Mouse (Mus musculus): ENCODE data around the gene Slc44a1.

Gene Slc44a1

DNA sequence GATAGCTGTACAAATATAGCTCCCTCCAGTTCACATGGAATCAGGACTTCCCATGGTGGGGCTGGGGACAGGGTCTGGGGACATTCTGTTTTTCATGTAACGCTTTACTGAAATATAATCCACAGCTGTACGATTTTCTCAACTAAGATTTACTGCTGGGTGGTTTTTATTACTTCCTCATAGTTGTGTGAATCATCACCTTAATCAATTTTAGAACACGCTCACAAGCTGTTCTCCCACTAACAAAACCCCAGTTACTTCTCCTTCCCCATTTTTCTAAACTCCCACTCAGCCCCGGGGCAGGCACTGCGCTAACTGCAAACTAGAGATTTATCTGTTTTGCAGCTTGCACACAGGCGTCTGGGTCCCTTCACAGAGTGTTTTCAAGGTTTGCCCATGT lies 28.8 kb downstream of the Slc44a1 start:
- DNase-seq (ENCODE audit: low spot score) = no peak

DNA sequence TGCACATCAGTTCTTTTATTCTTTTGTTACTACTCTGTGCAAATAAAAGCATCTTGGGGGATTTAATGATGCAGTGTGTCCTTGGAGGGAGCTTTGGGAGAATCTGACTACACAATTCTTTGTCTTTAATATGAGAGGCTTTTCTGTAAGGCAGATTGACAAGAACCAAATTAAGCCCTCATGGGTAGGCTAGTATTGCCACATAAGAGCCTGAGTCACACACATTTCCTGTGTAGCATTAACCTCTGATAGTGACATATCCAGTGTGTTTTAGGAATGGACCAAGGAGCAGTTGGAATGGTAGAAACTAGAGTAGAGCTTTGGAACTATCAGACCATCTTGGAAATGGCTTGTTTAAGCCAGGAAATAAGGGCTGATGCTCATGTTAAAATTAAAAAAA lies 33.9 kb downstream of the Slc44a1 start:
- DNase-seq (ENCODE audit: low spot score) = no peak

DNA sequence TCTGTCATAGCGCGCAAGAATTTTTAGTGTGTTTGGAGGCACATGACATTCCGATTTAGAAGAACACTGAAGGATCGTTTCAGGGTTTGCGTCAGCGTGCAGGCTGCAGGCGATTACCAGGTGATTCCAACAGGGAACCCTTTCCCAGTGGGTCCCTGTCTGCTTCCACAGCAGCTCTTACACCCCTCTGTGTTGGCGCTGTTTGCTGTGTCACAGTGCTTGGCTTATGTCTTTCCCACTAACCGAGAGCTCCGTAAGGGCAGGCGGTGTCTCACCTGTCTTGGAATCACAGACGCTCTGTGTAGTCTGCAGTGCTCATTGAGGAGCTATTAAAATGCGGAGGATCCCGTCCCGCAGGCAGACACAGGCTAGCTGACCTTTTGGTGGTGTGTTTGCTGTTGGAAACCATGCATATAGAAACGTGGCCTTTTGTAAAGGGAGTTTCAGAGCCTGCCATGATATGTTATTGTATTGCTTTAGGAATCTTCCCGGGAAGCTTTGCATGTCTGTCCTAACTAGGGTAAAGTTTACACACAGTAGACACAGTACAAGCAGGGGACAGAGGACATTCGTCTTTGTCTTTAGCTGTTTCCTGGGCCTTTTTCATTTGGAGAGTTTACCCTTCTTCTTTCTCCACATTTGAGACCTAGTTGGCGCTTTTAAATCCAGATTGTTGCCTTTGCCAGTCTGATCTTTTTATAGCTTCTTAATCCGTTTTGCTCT lies 35.2 kb downstream of the Slc44a1 start:
- DNase-seq (ENCODE audit: low spot score) = no peak

DNA sequence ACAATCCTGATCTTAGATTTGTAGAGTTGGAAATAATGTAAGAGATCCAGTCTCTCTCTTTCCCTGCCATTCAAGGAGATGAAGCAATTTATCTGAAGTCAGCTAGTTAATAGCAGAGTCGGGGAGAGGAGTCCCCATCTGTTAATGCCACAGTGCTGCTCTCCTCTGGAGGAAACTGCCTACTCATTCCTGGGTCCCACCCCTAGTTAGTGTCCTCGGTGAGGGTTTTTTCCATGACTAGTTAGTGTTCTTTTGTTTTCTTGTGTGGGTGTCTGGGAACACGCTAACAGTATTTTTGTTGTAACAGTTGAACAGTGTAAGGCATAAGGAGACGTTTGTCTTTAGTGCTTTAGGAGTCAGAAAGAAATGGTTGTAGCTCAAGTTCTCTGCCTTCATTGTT lies 38.4 kb downstream of the Slc44a1 start:
- DNase-seq (ENCODE audit: low spot score) = no peak

DNA sequence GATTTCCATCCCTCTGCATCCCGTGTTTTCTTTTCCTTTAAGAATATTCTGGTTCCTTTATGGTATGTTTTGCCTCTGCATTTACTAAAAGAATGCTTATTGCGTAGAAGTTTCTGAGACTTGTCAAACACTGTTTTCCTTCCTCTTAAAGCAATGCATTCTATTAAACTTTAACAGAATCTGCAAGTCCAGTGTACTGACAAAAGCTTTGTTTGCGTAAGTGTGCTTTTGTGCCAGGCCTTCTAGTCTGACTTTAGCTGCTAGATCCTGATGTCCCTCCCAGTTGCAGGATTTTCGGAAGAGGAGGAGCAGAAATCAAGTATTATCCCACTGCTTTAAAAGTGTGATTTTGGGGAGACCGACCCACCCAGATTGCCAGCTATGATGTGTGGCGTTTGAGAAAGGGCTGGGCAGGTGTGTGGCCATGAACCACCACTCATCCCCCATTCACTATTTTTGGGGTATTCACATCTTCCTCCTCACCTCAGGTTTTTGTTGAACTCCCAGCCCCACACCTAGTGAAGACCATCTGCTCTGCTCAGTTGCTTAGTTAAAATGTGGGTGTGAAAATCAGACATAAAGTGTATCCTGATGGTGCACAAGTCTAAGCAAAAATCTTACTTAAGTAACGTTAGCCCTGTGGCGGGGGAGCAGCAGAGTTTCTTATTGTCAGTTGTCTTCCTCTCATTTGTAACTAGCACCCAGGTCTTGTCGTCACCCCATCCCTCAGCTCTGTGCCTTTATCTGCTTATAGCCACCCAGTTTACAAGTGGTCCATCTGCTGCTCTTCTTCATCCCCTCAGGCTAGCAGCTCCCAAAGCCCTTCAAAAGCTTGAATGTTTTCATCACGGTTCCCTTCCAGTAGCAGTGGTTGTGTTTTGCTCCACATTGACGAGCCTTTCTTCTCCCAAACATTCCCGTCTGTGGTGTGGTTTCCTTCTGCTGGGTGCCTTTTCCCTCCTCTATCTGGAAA lies 47.3 kb downstream of the Slc44a1 start:
- DNase-seq (ENCODE audit: low spot score) = no peak

DNA sequence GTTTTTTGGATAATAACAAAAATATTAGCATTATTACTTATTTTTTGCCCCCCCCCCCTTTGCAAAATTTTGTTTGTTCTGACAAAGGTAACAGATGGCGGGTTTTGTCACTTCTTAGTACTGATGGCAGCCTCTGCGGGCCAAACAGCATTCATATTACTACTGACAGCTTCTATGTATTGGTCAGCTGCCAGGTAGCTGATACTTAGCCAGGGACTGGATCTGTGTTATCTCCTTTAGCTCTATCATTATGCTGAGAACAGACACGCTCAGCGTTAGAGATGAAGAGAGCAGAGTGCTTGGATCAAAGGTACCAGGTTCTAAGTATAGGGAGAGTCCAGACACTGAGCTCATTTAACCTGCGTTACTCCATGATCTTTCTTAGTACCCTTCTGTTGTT lies 48.6 kb downstream of the Slc44a1 start:
- DNase-seq (ENCODE audit: low spot score) = no peak

DNA sequence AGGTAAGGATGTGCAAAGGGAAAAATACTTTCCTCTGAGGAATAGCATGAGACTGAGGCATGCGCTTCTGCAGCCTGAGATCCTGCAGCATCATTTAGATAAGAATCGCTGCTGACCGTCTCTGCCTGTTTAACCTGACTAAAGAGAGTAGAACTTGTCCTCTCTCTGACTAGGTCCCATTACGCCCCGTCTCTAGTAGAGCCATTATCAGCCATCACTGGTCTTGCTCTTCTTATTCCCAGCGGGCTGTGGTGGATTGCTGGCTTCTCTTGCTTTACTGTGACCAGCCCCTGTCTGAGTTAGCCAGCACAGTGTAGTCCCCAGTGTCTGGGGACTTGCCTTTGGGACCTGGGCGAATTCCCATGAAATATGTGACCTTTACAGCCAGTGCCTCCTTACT lies 50.2 kb downstream of the Slc44a1 start:
- DNase-seq (ENCODE audit: low spot score) = no peak

DNA sequence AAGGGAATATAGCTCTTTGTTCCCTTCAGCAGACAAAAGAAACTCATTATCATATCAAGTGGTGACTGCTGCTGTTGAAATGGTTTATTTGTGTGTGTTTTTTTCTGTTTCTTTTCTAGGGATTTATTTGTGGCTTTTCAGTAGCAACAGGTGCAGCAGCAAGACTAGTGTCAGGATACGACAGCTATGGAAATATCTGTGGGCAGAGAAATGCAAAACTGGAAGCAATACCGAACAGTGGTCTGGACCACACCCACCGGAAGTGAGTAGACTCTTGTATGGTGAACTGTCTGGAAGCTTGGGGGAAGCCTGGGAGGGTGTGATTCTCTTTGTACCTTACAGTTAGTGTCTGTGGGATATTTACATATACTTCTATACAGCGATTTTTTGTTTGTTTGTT lies 51.1 kb downstream of the Slc44a1 start:
- no peak for DNase-seq (ENCODE audit: low spot score)

DNA sequence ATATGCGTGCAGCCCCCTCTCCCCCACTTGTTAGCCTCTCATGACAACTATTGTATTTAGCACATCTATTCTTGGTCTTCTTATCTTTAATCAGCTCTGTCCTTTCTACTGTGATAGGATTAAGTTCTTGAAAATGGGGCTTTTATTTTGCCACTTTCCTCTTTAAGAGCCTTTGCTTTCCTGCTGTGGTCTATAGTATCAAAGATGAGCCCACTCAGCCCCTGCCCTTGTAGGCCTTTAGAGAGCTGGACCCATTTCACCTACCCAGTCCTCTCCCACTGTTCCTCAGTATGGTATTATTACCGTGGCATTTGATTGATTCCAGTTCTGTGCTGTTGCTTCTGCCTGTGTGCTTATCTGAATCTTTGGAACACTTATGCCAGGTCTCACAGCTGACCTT lies 55.4 kb downstream of the Slc44a1 start:
- no peak for DNase-seq (ENCODE audit: low spot score)

DNA sequence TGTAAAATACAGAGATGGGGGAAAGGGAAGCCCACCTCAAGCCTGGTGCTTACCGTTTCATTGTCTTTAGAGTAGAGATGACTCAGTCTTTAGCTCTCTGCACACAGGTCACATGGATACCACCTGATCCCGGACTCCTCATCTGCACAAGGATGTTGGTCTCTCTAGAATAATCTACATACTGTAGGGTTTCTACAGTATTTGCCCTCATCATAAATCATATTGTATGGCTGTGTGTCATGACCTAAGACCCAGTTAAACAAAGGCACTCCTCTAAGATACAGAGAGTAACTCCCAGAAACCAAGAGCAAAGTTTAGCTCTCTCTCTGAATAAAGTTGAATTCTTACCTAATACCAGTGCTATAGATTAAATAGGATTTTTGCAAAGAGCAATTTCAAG lies 62.6 kb downstream of the Slc44a1 start:
- DNase-seq (ENCODE audit: low spot score) = no peak

DNA sequence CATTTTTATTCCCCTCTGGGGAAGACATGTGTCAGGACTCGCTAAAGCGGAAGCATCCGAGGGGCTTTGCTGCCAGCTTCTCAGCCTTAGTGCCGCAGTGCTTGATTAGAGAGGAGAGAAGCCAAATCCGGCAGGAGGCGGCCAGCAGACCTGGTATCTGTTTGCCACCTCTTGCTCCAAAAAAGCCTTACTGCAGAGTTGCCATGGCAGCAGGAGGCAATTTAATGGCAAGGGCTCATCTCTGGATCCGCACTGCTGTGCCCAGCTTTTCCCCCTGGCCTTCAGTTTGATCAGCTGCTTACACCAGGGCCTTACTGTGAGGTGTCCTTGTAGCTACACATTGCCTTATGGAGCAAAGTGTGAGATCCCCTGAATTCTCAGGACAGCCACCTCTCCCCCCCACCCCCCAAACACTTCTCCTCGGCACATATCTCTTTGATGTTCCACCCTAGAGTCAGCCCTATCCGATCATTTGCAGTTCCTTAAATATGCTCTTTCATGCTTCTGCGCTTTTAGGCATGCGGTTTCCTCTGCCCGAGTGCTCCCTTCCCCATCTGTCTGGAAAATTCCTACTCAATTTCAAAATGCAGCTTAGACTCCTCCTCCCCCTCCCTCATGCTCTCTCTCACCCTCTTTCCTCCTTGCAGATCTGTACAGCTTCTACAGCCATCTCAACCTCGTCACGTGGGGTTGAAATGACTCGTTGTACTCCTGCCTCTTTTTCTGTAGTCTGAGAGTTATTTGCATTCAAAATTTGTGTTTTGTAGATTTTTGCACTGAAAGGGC lies 72.1 kb downstream of the Slc44a1 start:
- DNase-seq (ENCODE audit: low spot score) = peak; percentile 15

DNA sequence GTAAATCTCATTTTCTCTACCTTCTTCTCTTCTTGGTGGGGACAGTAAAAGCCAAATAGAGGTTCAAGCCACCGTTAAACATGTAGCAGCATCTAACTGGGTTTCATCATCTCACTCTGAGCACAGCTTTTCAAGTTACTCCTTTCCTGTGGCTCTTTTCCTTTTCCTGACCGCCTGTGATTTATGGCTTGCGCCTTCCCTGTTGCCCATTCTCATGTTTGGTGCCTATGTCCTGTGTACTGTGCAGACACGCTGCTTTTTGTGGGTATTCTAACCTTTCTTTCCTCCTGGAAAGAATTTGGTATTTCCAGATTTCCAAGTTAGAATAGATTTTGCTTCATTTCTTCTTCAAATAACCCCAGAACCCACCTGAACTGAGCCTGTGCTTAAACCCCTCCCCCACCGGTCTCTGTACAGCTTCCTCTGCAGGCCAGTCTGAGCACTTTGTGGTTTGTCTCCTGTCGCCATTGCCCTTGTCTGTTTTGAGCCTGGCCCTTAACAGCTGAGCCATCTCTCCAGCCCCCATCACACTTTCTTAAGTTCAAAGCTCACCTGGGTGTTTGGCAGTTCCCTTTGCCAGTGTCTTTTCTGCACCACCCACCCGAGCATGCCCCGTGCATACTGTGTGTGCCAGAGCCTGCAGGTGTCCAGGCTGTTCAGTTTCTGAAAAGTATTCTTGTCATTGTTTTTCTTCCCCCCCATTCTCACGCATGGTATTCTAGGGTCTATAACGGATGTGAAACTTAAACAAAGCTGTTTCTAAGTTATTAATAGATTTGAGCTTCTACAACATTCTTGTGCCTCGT lies 73.3 kb downstream of the Slc44a1 start:
- no peak for DNase-seq (ENCODE audit: low spot score)

DNA sequence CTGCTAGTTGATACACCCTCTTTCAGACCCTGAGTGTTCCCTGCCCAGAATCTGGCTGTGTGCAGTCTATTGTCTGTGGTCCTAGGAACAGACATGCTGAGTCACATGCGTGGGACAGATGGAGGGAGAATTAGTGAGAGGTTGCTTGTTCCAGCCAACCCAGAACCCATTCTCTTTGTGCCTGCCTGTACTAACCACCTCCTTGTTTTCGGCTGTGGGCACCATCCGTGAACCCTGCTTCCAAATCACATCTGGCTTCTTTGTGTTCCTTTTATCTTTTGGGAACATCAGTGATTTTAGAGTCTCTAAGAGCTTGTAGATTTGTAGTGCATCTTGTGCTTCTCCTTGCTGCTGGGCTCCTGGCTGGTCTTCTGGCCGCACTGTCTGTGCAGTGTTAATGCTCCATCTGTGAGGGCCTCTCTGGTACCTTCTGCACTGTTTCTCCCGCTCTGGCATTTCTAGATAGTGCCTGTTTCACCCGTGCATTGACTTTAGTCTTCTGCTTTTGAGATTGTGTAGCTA lies 75.9 kb downstream of the Slc44a1 start:
- no peak for DNase-seq (ENCODE audit: low spot score)

DNA sequence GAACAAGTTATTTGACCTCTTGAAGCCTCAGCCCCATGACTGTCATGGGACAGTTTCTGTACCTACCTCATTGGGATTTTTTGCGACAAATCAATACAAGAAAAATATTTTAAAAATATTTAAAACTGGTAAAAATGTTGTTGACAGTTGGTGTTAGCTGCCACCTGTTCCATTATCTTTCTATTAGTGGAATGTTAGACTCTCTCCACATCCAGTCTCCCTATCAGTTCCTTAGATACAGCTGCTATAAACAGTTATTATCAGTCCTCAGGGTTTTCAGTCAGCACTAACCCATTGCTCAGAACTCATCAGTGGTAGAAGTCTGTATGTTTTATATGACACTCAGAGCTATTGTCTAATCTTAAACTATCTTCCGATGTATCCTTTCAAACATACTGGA lies 79.2 kb downstream of the Slc44a1 start:
- DNase-seq (ENCODE audit: low spot score) = no peak

DNA sequence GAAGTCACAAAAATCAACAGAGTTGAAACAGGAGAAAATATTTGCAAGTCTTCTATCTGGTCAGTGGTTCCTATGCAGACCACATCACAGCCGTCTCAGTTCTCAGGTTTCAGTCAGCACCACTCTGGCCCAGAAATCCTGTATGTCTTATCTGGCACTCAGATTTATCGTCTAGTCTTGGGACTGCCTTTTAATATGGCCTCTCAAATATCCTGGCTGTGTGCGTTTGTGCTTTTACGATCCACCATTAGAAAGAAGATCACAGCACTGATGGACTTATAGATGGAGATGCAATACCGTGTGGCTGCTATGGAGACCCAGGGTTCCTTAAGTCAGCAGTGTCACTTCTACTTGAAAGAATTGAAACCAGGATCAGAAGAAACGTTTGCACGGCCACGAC lies 80.8 kb downstream of the Slc44a1 start:
- no peak for DNase-seq (ENCODE audit: low spot score)

DNA sequence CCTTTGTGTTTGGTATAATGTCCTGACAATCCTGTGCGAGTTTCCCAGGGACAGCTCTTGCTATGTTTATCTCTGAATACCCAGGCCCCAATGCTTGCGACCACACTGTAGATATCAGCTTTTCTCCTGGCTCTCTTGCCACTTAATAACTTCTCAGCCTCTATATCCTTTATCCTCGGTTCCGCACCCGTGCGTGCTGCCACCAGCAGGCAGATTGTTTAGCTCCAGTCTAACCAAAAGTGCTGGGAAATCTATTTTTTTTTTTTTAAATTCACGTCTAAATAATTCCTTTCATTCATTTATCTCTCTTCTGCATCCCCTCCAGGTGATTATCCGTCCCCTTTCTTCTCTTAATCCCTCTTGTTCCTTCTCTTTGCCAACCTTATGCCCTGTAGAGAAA lies 82.4 kb downstream of the Slc44a1 start:
- no peak for DNase-seq (ENCODE audit: low spot score)

DNA sequence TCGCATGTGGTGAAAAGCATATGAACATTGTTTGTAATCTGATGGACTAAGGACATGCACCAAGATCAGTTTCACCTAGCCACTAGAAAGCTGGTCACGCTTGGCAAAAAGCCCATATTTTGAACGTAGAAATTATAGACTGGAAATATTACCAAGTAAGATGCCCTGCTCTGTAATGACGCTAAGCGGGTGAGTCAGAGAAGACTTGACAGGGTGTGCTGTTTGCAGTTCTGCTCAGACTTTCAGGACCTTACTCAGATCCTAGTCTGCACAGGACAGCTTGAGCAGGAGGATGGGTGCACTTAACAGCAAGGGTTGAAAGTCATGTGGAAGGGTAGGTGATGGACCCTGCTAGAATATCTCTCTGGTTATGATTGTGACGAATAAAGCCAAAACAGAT lies 85.3 kb downstream of the Slc44a1 start:
- DNase-seq (ENCODE audit: low spot score) = no peak

DNA sequence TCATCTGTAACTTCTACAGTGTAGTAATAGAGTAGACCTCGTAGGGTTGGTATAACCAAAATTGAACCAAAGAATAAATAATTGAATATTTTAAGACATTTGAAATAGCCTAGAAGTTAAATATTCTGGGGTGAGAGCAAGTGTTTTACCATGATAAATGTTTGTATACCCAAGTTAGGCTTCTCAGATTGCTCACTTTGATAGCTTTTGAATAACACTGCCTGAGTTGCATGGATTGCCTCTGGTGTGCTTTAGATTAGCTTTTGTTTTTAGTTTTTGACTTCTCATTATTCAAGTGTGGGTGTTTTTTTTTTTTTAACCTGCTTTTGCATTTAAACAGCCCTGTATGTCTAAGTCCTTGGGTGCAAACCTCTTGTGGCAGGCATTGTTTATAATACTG lies 85.8 kb downstream of the Slc44a1 start:
- no peak for DNase-seq (ENCODE audit: low spot score)

DNA sequence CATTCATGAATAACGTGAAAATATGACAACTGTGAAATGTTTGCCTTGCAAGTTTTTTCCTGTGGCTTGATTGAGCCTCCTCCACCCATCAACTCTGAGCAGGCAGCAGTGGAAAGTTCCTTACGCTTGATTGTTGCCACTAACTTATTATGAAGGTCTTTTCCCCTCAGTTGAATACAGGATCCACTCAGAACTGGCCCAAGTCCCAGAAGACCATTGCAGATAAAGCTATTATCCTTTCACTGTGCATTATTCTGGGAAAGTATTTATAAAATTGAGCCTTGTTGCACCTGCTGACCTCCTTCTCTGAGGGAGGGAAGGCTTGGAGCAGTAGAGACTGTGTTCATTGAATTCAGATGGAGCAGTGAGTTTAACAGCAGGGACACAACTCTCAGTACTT lies 86.2 kb downstream of the Slc44a1 start:
- DNase-seq (ENCODE audit: low spot score) = no peak

DNA sequence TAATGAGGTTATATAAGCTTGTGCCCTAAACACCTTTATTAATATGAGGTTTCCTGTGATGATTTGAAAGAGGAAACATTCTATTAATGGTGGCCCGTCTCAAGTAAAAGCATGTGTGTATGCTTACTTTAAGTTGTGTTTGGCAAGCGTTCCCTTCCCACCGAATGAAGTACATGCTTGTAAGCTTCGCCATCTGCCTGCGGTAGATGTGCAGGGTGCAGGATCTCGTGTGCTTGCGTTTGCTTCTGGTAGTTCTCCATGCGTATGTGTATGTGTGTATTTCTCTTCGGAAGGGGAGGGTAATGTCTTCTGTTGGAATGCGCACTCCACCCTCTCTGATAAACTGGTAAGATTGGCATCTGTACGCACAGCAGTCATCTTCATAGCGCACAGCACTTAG lies 95.6 kb downstream of the Slc44a1 start:
- DNase-seq (ENCODE audit: low spot score) = no peak

DNA sequence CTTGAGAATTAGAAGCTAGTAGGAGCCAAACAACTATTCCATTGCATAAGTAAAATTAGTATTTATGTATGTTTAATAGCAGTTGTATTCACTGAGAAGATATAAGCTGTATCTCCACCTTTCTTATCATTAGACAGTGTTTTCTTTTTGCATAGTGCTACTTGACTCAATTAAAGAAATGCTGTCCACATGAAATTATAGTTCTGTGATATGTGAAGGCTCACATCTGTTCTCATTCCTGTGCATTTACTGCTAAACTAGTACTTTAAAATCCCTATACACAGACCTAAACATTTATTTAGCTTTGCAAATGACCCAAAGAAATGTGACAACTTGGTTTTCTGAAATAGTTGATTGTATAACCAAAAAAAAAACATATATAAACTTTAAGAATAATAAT lies 96.9 kb downstream of the Slc44a1 start:
- no peak for DNase-seq (ENCODE audit: low spot score)

DNA sequence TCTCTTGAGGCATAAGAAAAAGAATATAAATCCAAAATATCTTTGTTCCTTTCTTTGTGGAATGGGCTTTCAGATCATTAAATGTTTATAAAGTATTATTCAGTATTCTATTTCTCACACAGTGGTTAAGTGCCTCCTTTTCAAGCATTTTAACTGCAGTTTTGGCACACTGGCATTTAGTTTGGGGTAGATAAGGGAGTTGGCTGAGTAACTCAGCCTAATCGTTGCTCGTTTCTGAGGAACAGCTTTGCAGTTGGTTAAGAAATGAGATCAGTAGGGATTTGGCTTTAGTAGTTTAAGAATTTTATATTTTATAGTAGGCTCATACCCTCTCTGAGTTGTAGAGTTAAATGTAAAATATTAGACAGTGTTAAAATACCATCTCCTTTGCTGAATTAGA lies 97.3 kb downstream of the Slc44a1 start:
- DNase-seq (ENCODE audit: low spot score) = no peak

All from ovary, postnatal 36 days (tissue).